Mouse (Mus musculus) forebrain, embryonic 11.5 days (tissue): ENCODE results near the gene Vmn1r37. TPM values are rescaled to one million over a fixed set of nuclear protein-coding genes. Genes with fewer than 3 reads are reported as not detected.
"Not testable (repeated sequence)": the region's sequence is repeated elsewhere in the genome, so short reads cannot be mapped to it uniquely, and the experiment has no call there.

Source experiments
- ATAC-seq: fragments of 200-750 bp; cut with Nextera tagmentation; replicated peaks from 2 replicates; pipeline ENCODE4 v1.8.0; 2017; ENCODE audit warnings: moderate TSS enrichment; ENCODE audit not compliant: low FRiP score
- DNase-seq: peaks from one replicate; pipeline ENCODE4 v3.0.0-alpha.2; 2017; ENCODE audit warnings: low spot score
- H3K27ac ChIP-seq: fragments of 300-500 bp; sonication (generic); 2 replicates; pipeline ENCODE4 v1.5.1; 2014; ENCODE audit warnings: low read depth, low read length
- H3K27me3 ChIP-seq: fragments of 300-500 bp; sonication (generic); 2 replicates; pipeline ENCODE4 v1.6.1; 2014; ENCODE audit warnings: mild to moderate bottlenecking, low read length, mixed read lengths; ENCODE audit not compliant: control insufficient read depth, insufficient read depth
- H3K36me3 ChIP-seq: fragments of 300-500 bp; sonication (generic); 2 replicates; pipeline ENCODE4 v1.6.1; 2014; ENCODE audit warnings: mild to moderate bottlenecking, low read length, moderate library complexity, mixed read lengths; ENCODE audit not compliant: control insufficient read depth, insufficient read depth
- H3K4me1 ChIP-seq: fragments of 300-500 bp; sonication (generic); replicated peaks from 2 replicates; pipeline ENCODE4 v1.6.1; 2014; ENCODE audit warnings: low read length, mixed read lengths; ENCODE audit not compliant: control insufficient read depth, insufficient read depth
- H3K4me2 ChIP-seq: fragments of 300-500 bp; sonication (generic); 2 replicates; pipeline ENCODE4 v1.6.1; 2014; ENCODE audit warnings: low read depth, mild to moderate bottlenecking, low read length, moderate library complexity, mixed read lengths; ENCODE audit not compliant: severe bottlenecking
- H3K4me3 ChIP-seq: fragments of 300-500 bp; sonication (generic); 2 replicates; pipeline ENCODE4 v1.5.1; 2014; ENCODE audit warnings: low read depth, low read length
- H3K9ac ChIP-seq: fragments of 300-500 bp; sonication (generic); 2 replicates; pipeline ENCODE4 v1.6.1; 2014; ENCODE audit warnings: low read length
- H3K9me3 ChIP-seq: fragments of 300-500 bp; sonication (generic); 2 replicates; pipeline ENCODE4 v1.6.1; 2016; ENCODE audit warnings: low read length, mixed read lengths; ENCODE audit not compliant: control insufficient read depth
- WGBS: fragments of 180-500 bp; shearing (Covaris S2); extraction: QIAGEN DNeasy Blood & Tissue Kit; methylation state at CpG from one replicate; pipeline ENCODE4 v1.1.7; 2014; 5-methylcytosine and 5-hydroxymethylcytosine counted together
- polyA plus RNA-seq: library from polyadenylated mRNA; unstranded; fragments of >200 nt; fragmentation: Nextera tagmentation; extraction: Ambion mirVana; gene quantifications from 2 replicates; pipeline ENCODE4 v1.2.1, GENCODE M21; 2014

The Vmn1r37 gene
- polyA plus RNA-seq: not detected in 2 replicates

GRCm38 (mm10) chr6:66729082-66729481, at the start of gene Vmn1r37:
Gene Vmn1r37, plus strand, starts transcription at chr6:66729382.
- DNase-seq, H3K4me1 ChIP-seq, H3K36me3 ChIP-seq, H3K9ac ChIP-seq, H3K27me3 ChIP-seq, ATAC-seq, H3K9me3 ChIP-seq, H3K4me3 ChIP-seq, H3K27ac ChIP-seq, H3K4me2 ChIP-seq: not testable (repeated sequence)

GRCm38 (mm10) chr6:66685806-66686205, 43.4 kb upstream of the Vmn1r37 start, which contains the start of gene Vmn1r35:
Gene Vmn1r35, minus strand, starts transcription at chr6:66685906.
- Histone ChIP-seq H3K9ac (no peak within 1 kb of the TSS), H3K4me1 (no peaks in the 10 kb centered on the region), H3K4me2 (no peak within 1 kb of the TSS), H3K36me3 (no peaks in the 10 kb centered on the region), H3K4me3 (no peak within 1 kb of the TSS), H3K27ac (no peak within 1 kb of the TSS), H3K27me3 (no peaks in the 10 kb centered on the region), H3K9me3 (no peaks in the 10 kb centered on the region)
- ATAC-seq (no peak), DNase-seq (no peak)
- 84% methylated on average over 3 of the region's 3 CpGs for WGBS

GRCm38 (mm10) chr6:66708901-66709300, 20.3 kb upstream of the Vmn1r37 start:
- ATAC-seq: no peak
- Histone ChIP-seq H3K9me3 (no peaks in the 10 kb centered on the region), H3K27ac (no peak overlapping the region), H3K4me2 (no peak overlapping the region), H3K4me3 (no peak overlapping the region), H3K27me3 (no peaks in the 10 kb centered on the region), H3K9ac (no peak overlapping the region), H3K4me1 (no peaks in the 10 kb centered on the region), H3K36me3 (no peaks in the 10 kb centered on the region)
- no peak for DNase-seq

- no peak overlapping the region for H3K9ac ChIP-seq
- 72% methylated on average over 3 of the region's 3 CpGs for WGBS
- no peaks in the 10 kb centered on the region for H3K4me1 ChIP-seq
- H3K27me3 ChIP-seq: no peaks in the 10 kb centered on the region
- H3K27ac ChIP-seq: no peak overlapping the region
- no peaks in the 10 kb centered on the region for H3K36me3 ChIP-seq
- no peak overlapping the region for H3K4me2 ChIP-seq
- DNase-seq (no peak), ATAC-seq (no peak)
- H3K9me3 ChIP-seq: no peaks in the 10 kb centered on the region
- no peak overlapping the region for H3K4me3 ChIP-seq
Measured at GRCm38 (mm10) chr6:66713854-66714253, 15.3 kb upstream of the Vmn1r37 start.

GRCm38 (mm10) chr6:66719068-66719467, 10.1 kb upstream of the Vmn1r37 start, which contains the start of gene Vmn1r36:
Gene Vmn1r36, minus strand, starts transcription at chr6:66719168.
- not testable (repeated sequence) for H3K27me3 ChIP-seq, DNase-seq, H3K9me3 ChIP-seq, H3K27ac ChIP-seq, ATAC-seq, H3K9ac ChIP-seq, H3K4me2 ChIP-seq, H3K36me3 ChIP-seq, H3K4me3 ChIP-seq, H3K4me1 ChIP-seq
- WGBS: 79% methylated on average over 2 of the region's 2 CpGs

- H3K9ac ChIP-seq, H3K4me3 ChIP-seq, DNase-seq, H3K27me3 ChIP-seq, H3K4me2 ChIP-seq, H3K9me3 ChIP-seq, H3K4me1 ChIP-seq, ATAC-seq, H3K27ac ChIP-seq, H3K36me3 ChIP-seq: not testable (repeated sequence)
Measured at GRCm38 (mm10) chr6:66782527-66782926, 53.3 kb downstream of the Vmn1r37 start, which contains the start of gene Vmn1r38. Gene Vmn1r38, minus strand, starts transcription at chr6:66782627.

Other genes starting within 250 kb of the Vmn1r37 start
- 116 and 131 TPM in 2 replicates for gene Mad2l1, start 194.0 kb upstream of the Vmn1r37 start, polyA plus RNA-seq
- gene Vmn1r32, start 169.3 kb upstream of the Vmn1r37 start, polyA plus RNA-seq: 0.13 and 0.16 TPM in 2 replicates
- gene Vmn1r33, start 111.1 kb upstream of the Vmn1r37 start, polyA plus RNA-seq: not detected in 2 replicates
- not detected in 2 replicates for gene Vmn1r34, start 85.5 kb upstream of the Vmn1r37 start, polyA plus RNA-seq
- gene Vmn1r35, start 43.5 kb upstream of the Vmn1r37 start, polyA plus RNA-seq: not detected in 2 replicates
- gene Vmn1r36, start 10.2 kb upstream of the Vmn1r37 start, polyA plus RNA-seq: not detected in 2 replicates
- not detected in 2 replicates for gene Vmn1r38, start 53.2 kb downstream of the Vmn1r37 start, polyA plus RNA-seq
- not detected in 2 replicates for gene Vmn1r39, start 81.2 kb downstream of the Vmn1r37 start, polyA plus RNA-seq
- 43.5 and 46.2 TPM in 2 replicates for gene Gng12, start 167.0 kb downstream of the Vmn1r37 start, polyA plus RNA-seq